Mouse (Mus musculus): ENCODE results near the gene Robo2.

- TF ChIP-seq CTCF (IDR thresholded peaks at IDR 0.05; ENCODE audit: control insufficient read depth, insufficient read depth, insufficient read length), result no peak
- no peak for TF ChIP-seq CEBPB (IDR thresholded peaks at IDR 0.05; ENCODE audit: low read depth)
Observed at GRCm38 (mm10) chr16:74055061-74055751, 356.4 kb downstream of the Robo2 start.
